Mouse (Mus musculus) limb, embryonic 10.5 days (tissue): Measurements from ENCODE around the gene Phtf2. TPM values are rescaled to one million over a fixed set of nuclear protein-coding genes. Genes with fewer than 3 reads are reported as not detected.

Experiments used
- DNase-seq: peaks from one replicate; pipeline ENCODE4 v3.0.0-alpha.2; 2017; ENCODE audit warnings: low spot score
- H3K27ac ChIP-seq: fragments of 300-500 bp; sonication (generic); 2 replicates; pipeline ENCODE4 v1.5.1; 2016; ENCODE audit warnings: mild to moderate bottlenecking
- H3K27me3 ChIP-seq: fragments of 300-500 bp; sonication (generic); 2 replicates; pipeline ENCODE4 v1.6.1; 2016; ENCODE audit warnings: low read depth, mild to moderate bottlenecking; ENCODE audit not compliant: poor library complexity, severe bottlenecking
- H3K36me3 ChIP-seq: fragments of 300-500 bp; sonication (generic); 2 replicates; pipeline ENCODE4 v1.6.1; 2016; ENCODE audit warnings: mild to moderate bottlenecking, moderate library complexity
- H3K4me1 ChIP-seq: fragments of 300-500 bp; sonication (generic); 2 replicates; pipeline ENCODE4 v1.6.1; 2016
- H3K4me3 ChIP-seq: fragments of 300-500 bp; sonication (generic); 2 replicates; pipeline ENCODE4 v1.5.1; 2016; ENCODE audit warnings: mild to moderate bottlenecking, moderate library complexity
- H3K9me3 ChIP-seq: fragments of 300-500 bp; sonication (generic); replicated peaks from 2 replicates; pipeline ENCODE4 v1.6.1; 2016; ENCODE audit warnings: mild to moderate bottlenecking
- WGBS: fragments of 180-500 bp; shearing (Covaris S2); methylation state at CpG from one replicate; pipeline ENCODE4 v1.1.7; 2016; 5-methylcytosine and 5-hydroxymethylcytosine counted together
- polyA plus RNA-seq: library from polyadenylated mRNA; unstranded; fragments of >200 nt; fragmentation: Nextera tagmentation; extraction: Ambion mirVana; gene quantifications from 2 replicates; pipeline ENCODE4 v1.2.1, GENCODE M21; 2016

Gene Phtf2
- 20.0 and 20.2 TPM in 2 replicates for polyA plus RNA-seq

GRCm38 (mm10) chr5:20881915-20882800, at the start of gene Phtf2, which contains the start of gene Tmem60:
Phtf2 (minus strand) TSS chr5:20882124.
Tmem60 (plus strand) TSS chr5:20882191.
- H3K4me3 ChIP-seq = peak within 1 kb of the TSS; percentile 88
- peaks cover 15% of the 10 kb centered on the region for H3K36me3 ChIP-seq
- no peaks in the 10 kb centered on the region for H3K27me3 ChIP-seq
- DNase-seq = peak; percentile 98
- under 1% methylated on average over 81 of the region's 94 CpGs for WGBS
- peaks cover 16% of the 10 kb centered on the region for H3K4me1 ChIP-seq
- peak within 1 kb of the TSS; percentile 97 for H3K27ac ChIP-seq
- H3K9me3 ChIP-seq = no peaks in the 10 kb centered on the region

DNA sequence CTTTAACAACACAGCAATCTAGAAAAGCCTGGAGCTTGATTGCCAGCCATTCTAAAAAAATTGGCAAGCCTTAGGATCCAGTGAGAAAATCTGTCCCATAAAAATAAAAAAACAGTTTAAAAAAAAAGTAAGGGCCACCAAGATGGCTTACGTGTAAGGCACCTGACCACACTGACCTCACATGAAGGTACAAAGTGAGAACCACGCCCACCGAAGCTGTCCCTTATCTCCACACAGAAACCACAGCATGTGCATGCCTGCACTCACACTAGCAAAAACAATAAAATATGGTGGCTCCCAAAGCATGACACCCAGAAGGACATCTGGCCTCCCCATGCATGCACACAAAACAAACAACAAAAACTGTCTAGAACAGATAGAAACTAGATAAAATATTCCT, 49.4 kb upstream of the Phtf2 start:
- peaks cover 11% of the 10 kb centered on the region; the same call in 1 of the 2 replicates for H3K4me1 ChIP-seq
- H3K4me3 ChIP-seq = no peak overlapping the region
- no peak for DNase-seq
- H3K9me3 ChIP-seq = no peaks in the 10 kb centered on the region
- no peaks in the 10 kb centered on the region for H3K27me3 ChIP-seq
- H3K27ac ChIP-seq = no peak overlapping the region
- 81% methylated on average over 3 of the region's 3 CpGs for WGBS
- H3K36me3 ChIP-seq = 0 out of 2 replicates have a peak, but pooled peaks cover 4% of the 10 kb centered on the region

GRCm38 (mm10) chr5:20930430-20930829, 48.5 kb upstream of the Phtf2 start:
- no peak overlapping the region for H3K27ac ChIP-seq
- H3K27me3 ChIP-seq = no peaks in the 10 kb centered on the region
- 0 out of 2 replicates have a peak, but pooled peaks cover 6% of the 10 kb centered on the region for H3K4me1 ChIP-seq
- H3K4me3 ChIP-seq = no peak overlapping the region
- H3K36me3 ChIP-seq = peaks cover 9% of the 10 kb centered on the region
- no peak for DNase-seq
- no peaks in the 10 kb centered on the region for H3K9me3 ChIP-seq

GRCm38 (mm10) chr5:20929669-20930151, 47.8 kb upstream of the Phtf2 start:
- peaks cover 10% of the 10 kb centered on the region for H3K36me3 ChIP-seq
- H3K4me3 ChIP-seq = no peak overlapping the region
- no peaks in the 10 kb centered on the region for H3K27me3 ChIP-seq
- 82% methylated on average over 6 of the region's 6 CpGs for whole genome bisulfite sequencing
- H3K27ac ChIP-seq = no peak overlapping the region
- DNase-seq = no peak
- H3K4me1 ChIP-seq = 0 out of 2 replicates have a peak, but pooled peaks cover 6% of the 10 kb centered on the region
- H3K9me3 ChIP-seq = no peaks in the 10 kb centered on the region

DNA sequence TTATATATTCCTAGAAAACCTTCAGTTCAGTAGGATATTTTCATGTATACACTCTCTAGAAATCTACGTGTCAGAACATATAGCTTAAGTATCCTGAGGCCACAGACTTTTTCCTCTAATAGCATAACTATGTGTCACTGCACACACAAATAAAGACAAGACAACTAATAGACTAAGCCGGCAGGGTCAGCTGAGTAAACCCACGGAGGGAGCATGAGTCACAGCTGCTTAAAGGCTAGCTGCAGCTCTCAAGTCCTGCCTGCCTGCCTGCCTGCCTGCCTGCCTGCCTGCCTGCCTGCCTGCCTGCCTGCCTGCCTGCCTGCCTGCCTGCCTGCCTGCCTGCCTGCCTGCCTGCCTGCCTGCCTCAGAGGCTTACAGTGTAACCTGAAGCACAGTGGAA, 43.5 kb upstream of the Phtf2 start:
- Histone ChIP-seq H3K36me3 (peaks cover 12% of the 10 kb centered on the region), H3K4me1 (0 out of 2 replicates have a peak, but pooled peaks cover 1% of the 10 kb centered on the region), H3K9me3 (no peaks in the 10 kb centered on the region), H3K4me3 (no peak overlapping the region), H3K27ac (no peak overlapping the region), H3K27me3 (no peaks in the 10 kb centered on the region)
- no peak for DNase-seq
- 83% methylated on average over 3 of the region's 3 CpGs for WGBS

DNA sequence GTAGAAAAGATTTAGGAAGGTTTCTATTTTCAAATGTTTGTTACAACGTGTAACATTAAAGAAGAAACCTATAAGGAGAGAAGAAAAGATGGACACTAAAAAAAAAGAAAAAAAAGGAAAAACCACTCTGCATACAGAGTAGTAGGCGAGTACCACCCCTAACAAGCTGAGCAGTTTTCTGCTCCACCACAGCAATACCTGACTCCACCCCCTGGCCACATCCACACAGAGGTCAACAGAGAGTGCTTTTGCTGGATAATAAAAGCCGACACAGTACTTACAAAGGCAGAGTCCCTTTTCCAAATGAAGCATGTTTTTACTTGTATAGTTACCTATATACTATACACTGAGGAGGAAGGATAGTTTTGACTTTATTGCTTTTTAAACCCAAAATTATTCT, 42.7 kb upstream of the Phtf2 start:
- no peaks in the 10 kb centered on the region for H3K27me3 ChIP-seq
- no peak for DNase-seq
- H3K4me3 ChIP-seq = no peak overlapping the region
- H3K9me3 ChIP-seq = no peaks in the 10 kb centered on the region
- peaks cover 12% of the 10 kb centered on the region for H3K36me3 ChIP-seq
- no peaks in the 10 kb centered on the region for H3K4me1 ChIP-seq
- H3K27ac ChIP-seq = no peak overlapping the region
- WGBS = 80% methylated on average over 3 of the region's 3 CpGs

DNA sequence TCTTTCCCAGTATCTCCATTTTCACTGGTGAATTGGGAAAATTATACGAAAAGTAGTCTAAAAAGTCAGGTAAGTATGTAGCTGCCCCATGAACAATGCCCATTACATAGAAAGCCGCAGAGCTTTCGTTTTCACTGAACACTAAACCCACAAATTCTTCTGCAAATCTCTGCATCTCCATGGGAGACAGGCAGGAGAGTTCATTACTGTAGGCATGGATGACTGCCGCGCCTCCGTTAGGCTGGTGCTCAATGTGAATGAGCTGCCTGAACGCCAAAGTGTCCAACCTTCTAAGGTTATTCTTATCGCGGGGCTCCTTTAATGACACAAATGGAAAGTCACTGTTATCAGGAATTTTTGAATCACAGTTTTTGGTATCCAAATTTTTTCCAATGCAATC, 37.6 kb upstream of the Phtf2 start:
- H3K27me3 ChIP-seq = no peaks in the 10 kb centered on the region
- H3K4me3 ChIP-seq = no peak overlapping the region
- no peak for DNase-seq
- WGBS = 93% methylated on average over 9 of the region's 9 CpGs
- no peak overlapping the region for H3K27ac ChIP-seq
- no peaks in the 10 kb centered on the region for H3K9me3 ChIP-seq
- no peaks in the 10 kb centered on the region for H3K4me1 ChIP-seq
- H3K36me3 ChIP-seq = 0 out of 2 replicates have a peak, but pooled peaks cover 5% of the 10 kb centered on the region

- no peaks in the 10 kb centered on the region for H3K9me3 ChIP-seq
- no peak overlapping the region for H3K4me3 ChIP-seq
- 0 out of 2 replicates have a peak, but pooled peaks cover 5% of the 10 kb centered on the region for H3K36me3 ChIP-seq
- 96% methylated on average over 4 of the region's 4 CpGs for WGBS
- H3K27me3 ChIP-seq = no peaks in the 10 kb centered on the region
- no peak for DNase-seq
- no peaks in the 10 kb centered on the region for H3K4me1 ChIP-seq
- H3K27ac ChIP-seq = no peak overlapping the region
These were observed 37.0 kb upstream of the Phtf2 start for GRCm38 (mm10) chr5:20918967-20919366.

DNA sequence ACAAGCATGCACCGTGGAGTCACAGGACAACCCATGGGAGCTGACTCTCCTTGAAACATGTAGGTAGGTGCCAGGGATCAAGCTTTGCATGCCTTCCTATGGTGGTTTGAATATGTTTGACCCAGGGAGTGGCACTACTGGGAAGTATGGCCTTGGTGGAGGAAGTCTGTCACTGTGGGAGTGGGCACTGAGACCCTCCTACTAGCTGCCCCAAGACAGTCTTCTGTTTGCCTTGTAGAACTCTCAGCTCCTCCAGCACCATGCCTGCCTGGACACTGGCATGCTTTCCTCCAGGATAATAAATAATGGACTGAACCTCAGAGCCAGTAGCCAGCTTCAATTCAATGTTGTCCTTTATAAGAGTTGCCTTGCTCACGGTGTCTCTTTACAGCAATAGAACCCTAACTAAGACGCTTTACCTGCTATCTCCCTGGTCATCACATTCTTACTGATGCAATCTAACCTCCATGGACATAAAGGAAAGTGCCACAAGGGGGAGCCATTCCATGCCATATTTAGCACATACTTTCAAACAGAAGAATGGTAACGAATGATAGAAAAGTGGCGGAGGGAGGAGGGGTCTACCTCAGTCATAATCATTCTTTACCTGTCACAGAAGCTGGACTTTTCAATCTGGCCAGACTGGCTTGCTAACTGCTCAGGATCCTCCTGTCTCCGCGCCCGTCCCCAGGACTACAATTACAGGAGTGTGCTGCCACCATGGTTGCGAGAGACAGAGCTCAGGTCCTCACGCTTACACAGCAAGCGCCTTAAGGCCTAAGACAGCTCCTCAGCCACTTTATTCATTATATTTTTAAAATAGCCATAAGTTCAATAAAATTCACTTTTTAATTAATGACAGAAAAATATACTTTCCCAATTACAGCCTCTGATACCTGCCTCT, 31.7 kb upstream of the Phtf2 start:
- WGBS = 77% methylated on average over 11 of the region's 11 CpGs
- DNase-seq = peak; percentile 55

GRCm38 (mm10) chr5:20911741-20912140, 29.8 kb upstream of the Phtf2 start:
- no peak for DNase-seq
- peaks cover 14% of the 10 kb centered on the region for H3K36me3 ChIP-seq
- 85% methylated on average over 2 of the region's 2 CpGs for WGBS
- no peaks in the 10 kb centered on the region for H3K9me3 ChIP-seq
- no peak overlapping the region for H3K4me3 ChIP-seq
- no peaks in the 10 kb centered on the region for H3K4me1 ChIP-seq
- no peak overlapping the region for H3K27ac ChIP-seq
- H3K27me3 ChIP-seq = no peaks in the 10 kb centered on the region

More for the DNA sequence above, 31.7 kb upstream of the Phtf2 start:
- no peaks in the 10 kb centered on the region for H3K9me3 ChIP-seq
- no peak overlapping the region for H3K27ac ChIP-seq
- H3K36me3 ChIP-seq = 0 out of 2 replicates have a peak, but pooled peaks cover 2% of the 10 kb centered on the region
- H3K4me3 ChIP-seq = no peak overlapping the region
- H3K27me3 ChIP-seq = no peaks in the 10 kb centered on the region
- no peaks in the 10 kb centered on the region for H3K4me1 ChIP-seq

GRCm38 (mm10) chr5:20906191-20906590, 24.3 kb upstream of the Phtf2 start:
- H3K27ac ChIP-seq = no peak overlapping the region
- no peak for DNase-seq
- peaks cover 42% of the 10 kb centered on the region for H3K36me3 ChIP-seq
- no peaks in the 10 kb centered on the region for H3K27me3 ChIP-seq
- H3K9me3 ChIP-seq = no peaks in the 10 kb centered on the region
- no peak overlapping the region for H3K4me3 ChIP-seq
- no peaks in the 10 kb centered on the region for H3K4me1 ChIP-seq
- 92% methylated on average over 7 of the region's 7 CpGs for WGBS

GRCm38 (mm10) chr5:20905437-20905836, 23.5 kb upstream of the Phtf2 start:
- DNase-seq = no peak
- no peak overlapping the region for H3K27ac ChIP-seq
- H3K4me3 ChIP-seq = no peak overlapping the region
- H3K27me3 ChIP-seq = no peaks in the 10 kb centered on the region
- no peaks in the 10 kb centered on the region for H3K4me1 ChIP-seq
- H3K9me3 ChIP-seq = no peaks in the 10 kb centered on the region
- 78% methylated on average over 2 of the region's 2 CpGs for WGBS
- peaks cover 50% of the 10 kb centered on the region for H3K36me3 ChIP-seq
